Mouse (Mus musculus): ENCODE results near the gene AC109138.7. TPM values are rescaled to one million over a fixed set of nuclear protein-coding genes. Genes with fewer than 3 reads are reported as not detected.
"Not testable (repeated sequence)": the region's sequence is repeated elsewhere in the genome, so short reads cannot be mapped to it uniquely, and the experiment has no call there.

The AC109138.7 gene
- total RNA-seq, 2 experiments from 2014 or later, result not detected

- no peak for DNase-seq
- intact Hi-C loops (cut with DNase I), result loop anchor here (5.0 kb wide), 1 partner anchor 35 kb away; no protein-coding TSS in a partner anchor
Measured at GRCm38 (mm10) chr19:4242416-4242815, 28.3 kb downstream of the AC109138.7 start.

- no peak for DNase-seq
- intact Hi-C loops (cut with DNase I), result loop anchor here (5.0 kb wide), 1 partner anchor 37 kb away; no protein-coding TSS in a partner anchor
Measured at GRCm38 (mm10) chr19:4244775-4245174, 30.6 kb downstream of the AC109138.7 start.

- DNase-seq, result no peak
- intact Hi-C loops (cut with DNase I), result no loop called here
Measured at GRCm38 (mm10) chr19:4247010-4247409, 32.9 kb downstream of the AC109138.7 start.

- DNase-seq; intact Hi-C loops (cut with DNase I): not testable (repeated sequence)
Measured at GRCm38 (mm10) chr19:4248683-4249082, 34.5 kb downstream of the AC109138.7 start.

GRCm38 (mm10) chr19:4254230-4254629 lies 40.1 kb downstream of the AC109138.7 start:
- DNase-seq, result no peak
- intact Hi-C loops (cut with DNase I), result no loop called here

DNA sequence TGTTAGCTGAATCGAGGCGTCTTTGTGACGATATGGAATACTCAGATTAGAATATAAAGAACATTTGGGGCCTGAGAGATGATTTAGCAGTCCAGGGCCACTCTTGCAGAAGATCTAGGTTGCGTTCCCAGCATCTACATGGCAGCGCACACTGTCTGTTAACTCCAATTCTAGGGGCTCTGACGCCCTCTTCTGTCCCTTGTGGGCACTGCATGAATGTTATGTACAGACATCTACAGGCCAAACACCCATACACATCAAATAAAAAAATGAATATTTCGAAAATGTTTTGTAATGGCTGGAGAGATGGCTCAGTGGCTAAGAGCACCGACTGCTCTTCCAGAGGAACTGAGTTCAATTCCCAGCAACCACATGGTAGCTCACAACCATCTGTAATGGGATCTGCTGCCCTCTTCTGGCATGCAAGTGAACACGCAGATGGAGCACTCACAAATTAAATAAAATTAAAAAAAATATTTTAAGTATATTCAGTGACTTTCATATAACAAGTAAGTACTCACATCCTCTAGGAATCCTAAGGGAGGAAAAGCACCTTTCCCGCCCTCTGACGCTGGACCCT lies 41.5 kb downstream of the AC109138.7 start:
- no peak for DNase-seq
- intact Hi-C loops (cut with DNase I), result loop anchor here (2.0 to 5.0 kb wide), 2 partner anchors 162 to 187 kb away; no protein-coding TSS in a partner anchor

- intact Hi-C loops (cut with DNase I), result loop anchor here (1.0 to 5.0 kb wide), 4 partner anchors 49 to 185 kb away; partner anchors contain the start of gene Grk2
- DNase-seq, result peak; percentile 92 to 94
Measured at GRCm38 (mm10) chr19:4257216-4257896, 43.2 kb downstream of the AC109138.7 start.

DNA sequence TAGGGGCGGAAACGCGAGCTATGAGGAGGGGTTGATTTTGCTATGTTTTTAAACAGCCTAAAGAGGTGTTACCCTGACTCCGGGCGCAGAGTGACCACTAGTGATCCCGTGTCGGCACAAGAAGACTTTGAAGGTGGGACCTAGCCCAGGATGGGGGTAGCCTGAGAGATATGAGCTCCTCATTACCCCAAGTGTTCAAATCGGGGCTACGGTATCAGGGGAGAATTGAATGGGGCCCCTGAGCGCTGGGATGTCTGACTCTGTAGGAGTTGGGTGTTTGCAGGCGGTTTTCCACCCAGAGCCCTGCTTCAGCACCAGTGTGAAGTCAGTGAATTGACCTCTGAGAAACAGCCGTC lies 43.7 kb downstream of the AC109138.7 start:
- intact Hi-C loops (cut with DNase I), result loop anchor here (1.0 to 5.0 kb wide), 4 partner anchors 48 to 185 kb away; partner anchors contain the start of gene Grk2
- DNase-seq, result no peak

DNA sequence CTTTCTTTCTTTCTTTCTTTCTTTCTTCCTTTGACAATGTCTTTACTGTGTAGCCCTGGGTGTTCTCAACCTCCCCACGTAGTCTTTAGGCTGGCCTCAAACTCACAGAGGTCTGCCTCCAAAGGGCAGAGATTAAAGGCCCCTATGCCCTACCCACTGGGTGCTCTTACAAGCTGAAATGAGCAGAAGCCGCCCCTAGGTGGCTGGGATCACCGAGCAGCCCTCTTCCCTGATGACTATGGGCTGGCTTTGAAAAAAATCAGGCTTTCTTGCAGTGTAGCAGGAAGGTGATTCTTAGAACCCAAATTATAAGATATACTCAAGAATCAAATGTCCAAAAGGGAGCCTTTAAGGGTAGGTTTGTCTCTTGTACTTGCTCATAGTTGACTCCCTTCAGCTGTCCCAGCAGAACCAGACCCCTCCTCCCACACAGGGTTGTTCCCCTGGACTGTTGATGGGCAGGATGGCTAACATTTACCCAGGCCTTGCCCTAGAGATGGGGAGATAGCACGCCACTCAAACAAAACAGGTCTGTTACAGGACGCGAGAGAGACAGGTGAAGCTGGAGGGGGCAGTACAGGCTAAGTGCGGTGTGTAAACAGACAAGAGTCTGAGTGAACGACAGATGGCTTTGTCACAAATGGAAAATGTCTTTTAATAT lies 47.0 kb downstream of the AC109138.7 start:
- intact Hi-C loops (cut with DNase I), result loop anchor here (2.0 kb wide), 1 partner anchor 22 kb away; the partner anchor contains the start of gene Ankrd13d
- DNase-seq, result no peak

DNA sequence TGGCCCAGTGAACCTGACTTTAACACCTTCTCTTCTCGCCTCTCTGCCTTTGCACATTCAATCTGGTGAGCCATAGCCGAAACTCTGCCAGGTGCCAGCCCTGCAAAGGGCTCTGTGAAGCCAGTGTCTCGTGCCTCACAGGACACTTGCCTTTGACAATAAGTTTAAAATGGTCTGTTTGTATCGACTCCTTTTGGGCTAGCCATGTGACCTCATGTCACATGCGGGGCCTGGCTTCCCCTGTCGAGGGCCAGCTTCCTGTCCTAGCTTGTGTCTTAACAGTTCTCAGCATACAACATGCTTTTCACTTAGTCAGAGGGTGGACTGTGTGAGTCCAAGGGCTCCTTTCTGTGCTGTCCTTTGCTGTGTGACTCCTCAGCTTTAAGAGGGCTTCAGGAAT lies 48.6 kb downstream of the AC109138.7 start:
- DNase-seq, result no peak
- intact Hi-C loops (cut with DNase I), result no loop called here

DNA sequence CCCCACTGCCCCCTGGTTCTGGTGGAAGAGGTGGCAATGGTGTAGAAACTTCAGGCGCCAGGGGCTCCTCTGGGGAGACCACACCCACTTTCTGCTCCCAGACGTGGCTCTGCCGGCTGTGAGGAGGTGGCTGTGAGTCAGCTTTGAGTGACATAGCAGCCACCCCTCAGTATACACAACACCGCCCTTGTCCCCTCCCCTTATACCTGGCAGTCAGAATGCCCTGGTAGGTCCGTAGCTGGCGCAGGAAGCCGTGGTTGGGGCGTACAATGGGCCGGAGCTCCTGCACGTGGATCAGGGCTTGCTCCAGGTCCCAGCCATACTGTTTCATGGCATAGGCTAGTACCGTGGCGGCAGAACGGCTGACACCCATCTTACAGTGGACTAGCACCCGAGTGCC lies 49.5 kb downstream of the AC109138.7 start:
- intact Hi-C loops (cut with DNase I), result no loop called here
- DNase-seq, result no peak

DNA sequence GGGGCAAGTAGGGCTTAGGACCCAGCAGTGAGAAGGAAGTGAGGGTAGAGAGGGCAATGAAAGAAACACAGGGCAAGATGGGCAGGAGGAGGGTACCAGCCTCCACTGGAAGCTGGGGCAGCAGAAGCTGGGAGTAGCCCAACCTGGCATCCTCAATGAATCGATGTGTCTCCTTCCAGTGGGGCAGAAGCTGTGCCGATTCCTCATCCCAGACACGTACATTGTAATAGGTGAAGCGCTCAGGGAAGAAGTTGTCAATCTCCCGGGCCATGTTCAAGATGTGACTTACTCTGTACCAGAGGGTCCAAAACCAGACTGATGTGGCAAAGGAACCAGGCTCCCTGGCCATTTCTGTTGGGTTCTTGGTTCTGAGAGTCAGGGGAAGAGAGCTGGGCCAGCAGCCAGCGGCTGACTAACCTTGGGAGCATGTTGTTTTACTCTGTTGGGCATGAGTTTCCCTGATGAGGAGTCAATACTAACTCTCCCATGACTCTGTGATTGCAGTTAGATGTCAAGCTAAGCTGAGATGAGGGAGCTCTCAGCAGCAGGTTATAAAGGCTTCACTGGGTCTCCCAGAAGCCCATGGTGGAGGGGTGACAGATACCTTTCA lies 50.1 kb downstream of the AC109138.7 start:
- intact Hi-C loops (cut with DNase I), result no loop called here

GRCm38 (mm10) chr19:4265956-4266355 lies 51.8 kb downstream of the AC109138.7 start:
- DNase-seq, result no peak
- intact Hi-C loops (cut with DNase I), result no loop called here

More for the DNA sequence above, 50.1 kb downstream of the AC109138.7 start:
- DNase-seq, result no peak

DNA sequence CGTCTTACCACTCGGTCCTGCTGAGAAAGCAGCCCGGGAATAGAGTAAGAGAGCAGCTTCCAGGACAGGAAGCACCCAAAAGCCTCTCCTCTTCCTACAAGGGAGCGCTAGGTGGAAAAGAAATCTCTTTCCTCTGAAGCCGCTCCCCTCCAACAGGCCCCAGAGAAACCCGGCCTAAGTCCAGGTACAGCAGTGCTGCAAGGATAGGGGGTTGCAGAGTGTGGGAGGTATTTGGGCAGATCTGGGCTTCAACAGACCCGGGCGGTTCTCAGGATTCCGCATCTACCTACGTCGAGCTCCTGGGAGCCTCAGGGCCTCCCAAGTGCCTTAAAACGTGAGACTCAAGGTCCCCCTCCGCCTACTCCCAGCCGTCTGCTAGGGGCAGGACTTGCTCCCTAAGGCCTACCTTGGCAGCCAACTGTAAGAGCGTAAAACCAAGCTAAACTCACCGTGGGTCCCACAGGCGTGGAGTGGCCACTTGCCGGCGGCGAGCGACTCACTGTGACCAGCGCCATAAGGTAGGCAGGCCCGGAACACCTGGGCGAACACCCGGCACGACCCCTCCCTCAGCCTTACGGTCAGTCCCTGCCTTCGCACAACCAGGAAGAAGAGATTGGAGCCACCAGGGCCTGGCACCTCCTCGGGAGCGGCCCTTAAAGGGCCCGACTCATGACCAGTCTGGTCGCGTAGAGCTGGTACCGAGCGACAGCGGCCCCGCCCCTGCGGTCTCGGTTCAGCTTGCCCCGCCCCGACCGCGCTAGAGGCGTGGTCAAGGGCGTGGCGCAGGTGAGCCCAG lies 54.6 kb downstream of the AC109138.7 start, which contains the start of gene Ssh3:
Gene Ssh3 (minus strand): TSS at position 615 of the 796 bp plus-strand sequence.
- intact Hi-C loops (cut with DNase I), result no loop called here
- DNase-seq, result peak; percentile 64 to 68

DNA sequence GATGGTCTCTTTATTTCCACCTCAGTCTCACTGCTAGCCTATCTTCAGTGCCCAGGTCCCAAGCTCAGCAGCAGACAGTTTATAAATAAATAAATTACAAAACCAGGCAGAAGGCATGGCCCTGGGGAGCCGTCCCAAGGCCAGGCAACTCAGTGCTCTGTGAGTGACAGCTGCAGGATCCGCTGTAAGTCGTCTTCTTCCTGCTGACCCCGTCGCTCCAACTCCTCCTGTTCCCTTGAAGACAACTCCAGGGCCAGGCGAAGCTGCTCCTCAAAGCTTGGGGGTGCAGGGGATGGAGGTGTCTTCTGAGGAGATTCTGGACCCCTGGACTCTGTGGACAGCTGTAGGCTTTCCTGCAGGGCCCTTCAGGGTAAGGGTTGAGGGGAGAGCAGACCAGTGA lies 56.0 kb downstream of the AC109138.7 start:
- no peak for DNase-seq
- intact Hi-C loops (cut with DNase I), result no loop called here

GRCm38 (mm10) chr19:4270972-4271371 lies 56.8 kb downstream of the AC109138.7 start:
- DNase-seq, result no peak
- intact Hi-C loops (cut with DNase I), result no loop called here

DNA sequence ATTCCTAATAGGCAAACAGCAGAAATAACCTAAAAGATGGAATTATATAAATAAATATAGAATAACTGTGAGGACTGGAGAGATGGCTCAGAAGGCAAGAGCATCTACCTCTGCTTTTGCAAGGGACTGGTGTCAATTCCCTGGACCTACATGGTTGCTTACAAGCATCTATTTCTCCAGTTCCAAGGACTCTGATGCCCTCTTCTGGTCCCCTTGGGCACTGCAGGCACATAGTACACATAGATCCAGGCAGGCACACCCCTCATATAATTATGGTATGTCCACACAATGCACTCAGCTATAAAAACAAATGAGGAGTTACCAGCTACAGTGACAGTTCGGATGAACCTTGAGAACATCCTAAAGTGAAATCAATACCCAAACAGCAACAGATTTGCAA lies 65.3 kb downstream of the AC109138.7 start:
- intact Hi-C loops (cut with DNase I), result no loop called here
- DNase-seq, result no peak

DNA sequence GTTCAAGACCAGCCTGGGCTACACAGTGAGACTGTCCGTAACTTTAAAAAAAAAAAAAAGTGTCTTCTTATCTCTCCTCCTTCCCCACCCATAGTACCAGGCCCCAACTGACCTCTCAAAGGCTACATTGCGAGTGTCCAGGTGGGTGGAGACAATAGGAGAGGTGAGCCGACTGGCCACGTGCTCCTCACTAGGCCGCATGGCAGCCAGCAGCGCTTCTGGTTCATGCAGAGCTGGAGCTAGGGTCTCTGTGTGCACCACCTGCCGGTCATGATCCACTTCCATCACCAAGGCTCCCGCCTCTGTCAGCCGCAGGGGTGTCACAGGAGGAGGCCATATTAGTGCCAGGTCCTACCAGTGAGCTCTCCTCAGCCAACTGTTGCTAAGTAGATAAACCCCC lies 66.3 kb downstream of the AC109138.7 start:
- intact Hi-C loops (cut with DNase I), result no loop called here
- DNase-seq, result no peak

Measured in heart, postnatal 36 days (tissue).